Mouse (Mus musculus): Measurements from ENCODE around the gene Sulf2.
"Not testable (repeated sequence)": the region's sequence is repeated elsewhere in the genome, so short reads cannot be mapped to it uniquely, and the experiment has no call there.

The Sulf2 gene

GRCm38 (mm10) chr2:166155454-166155815, at the start of gene Sulf2:
Gene Sulf2 (minus strand): TSS chr2:166155663.
- DNase-seq (ENCODE audit: low spot score in 2 of 2), result peak; percentile 82 to 85

GRCm38 (mm10) chr2:166204174-166204573, 48.7 kb upstream of the Sulf2 start:
- DNase-seq (ENCODE audit: low spot score in 2 of 2), result no peak

GRCm38 (mm10) chr2:166203647-166204046, 48.2 kb upstream of the Sulf2 start:
- no peak for DNase-seq (ENCODE audit: low spot score in 2 of 2)

- DNase-seq (ENCODE audit: low spot score in 2 of 2), result no peak
Observed at GRCm38 (mm10) chr2:166197964-166198363, 42.5 kb upstream of the Sulf2 start.

- DNase-seq (ENCODE audit: low spot score in 2 of 2), result peak in 1 of 2 experiments; percentile 55
Observed at GRCm38 (mm10) chr2:166197064-166197463, 41.6 kb upstream of the Sulf2 start.

GRCm38 (mm10) chr2:166196080-166196786, 40.8 kb upstream of the Sulf2 start:
- peak in 1 of 2 experiments; percentile 43 for DNase-seq (ENCODE audit: low spot score in 2 of 2)

- DNase-seq (ENCODE audit: low spot score in 2 of 2), result no peak
Observed at GRCm38 (mm10) chr2:166195041-166195440, 39.6 kb upstream of the Sulf2 start.

- DNase-seq (ENCODE audit: low spot score in 2 of 2), result no peak
Observed at GRCm38 (mm10) chr2:166194112-166194758, 38.8 kb upstream of the Sulf2 start.

- DNase-seq (ENCODE audit: low spot score in 2 of 2), result no peak
Observed at GRCm38 (mm10) chr2:166193509-166193908, 38.0 kb upstream of the Sulf2 start.

- DNase-seq (ENCODE audit: low spot score in 2 of 2), result no peak
Observed at GRCm38 (mm10) chr2:166190816-166191215, 35.4 kb upstream of the Sulf2 start.

GRCm38 (mm10) chr2:166189191-166189590, 33.7 kb upstream of the Sulf2 start:
- no peak for DNase-seq (ENCODE audit: low spot score in 2 of 2)

- not testable (repeated sequence) for DNase-seq (ENCODE audit: low spot score in 2 of 2)
Observed at GRCm38 (mm10) chr2:166187874-166188453, 32.5 kb upstream of the Sulf2 start.

- DNase-seq (ENCODE audit: low spot score in 2 of 2), result not testable (repeated sequence)
Observed at GRCm38 (mm10) chr2:166187319-166187718, 31.9 kb upstream of the Sulf2 start.

GRCm38 (mm10) chr2:166186244-166186948, 30.9 kb upstream of the Sulf2 start:
- no peak for DNase-seq (ENCODE audit: low spot score in 2 of 2)

GRCm38 (mm10) chr2:166185768-166186167, 30.3 kb upstream of the Sulf2 start:
- DNase-seq (ENCODE audit: low spot score in 2 of 2), result no peak

- DNase-seq (ENCODE audit: low spot score in 2 of 2), result no peak
Observed at GRCm38 (mm10) chr2:166184417-166184816, 29.0 kb upstream of the Sulf2 start.

GRCm38 (mm10) chr2:166182009-166182685, 26.7 kb upstream of the Sulf2 start:
- no peak for DNase-seq (ENCODE audit: low spot score in 2 of 2)

GRCm38 (mm10) chr2:166180744-166181508, 25.5 kb upstream of the Sulf2 start:
- peak; percentile 82 to 87 for DNase-seq (ENCODE audit: low spot score in 2 of 2)

GRCm38 (mm10) chr2:166180136-166180649, 24.7 kb upstream of the Sulf2 start:
- DNase-seq (ENCODE audit: low spot score in 2 of 2), result peak; percentile 47 to 54

GRCm38 (mm10) chr2:166179457-166180101, 24.1 kb upstream of the Sulf2 start:
- DNase-seq (ENCODE audit: low spot score in 2 of 2), result peak; percentile 62 to 67
